Mouse (Mus musculus) C2C12 (cell line): ENCODE measurements around the gene Actr5.

Experiments
- CTCF ChIP-seq: IDR thresholded peaks from one replicate; pipeline ENCODE4 v1.5.1; 2011; ENCODE audit not compliant: control insufficient read depth, insufficient read depth, insufficient read length
- MAX ChIP-seq: IDR thresholded peaks from one replicate; pipeline ENCODE4 v1.6.1; 2011; ENCODE audit warnings: mild to moderate bottlenecking, control low read depth

- TF ChIP-seq CTCF (no peak), MAX (no peak)
These were observed 44.8 kb downstream of the Actr5 start for GRCm38 (mm10) chr2:158669199-158670195.
